Mouse (Mus musculus) limb, embryonic 11.5 days (tissue): Measurements from ENCODE around the gene Tnfaip1. TPM values are rescaled to one million over a fixed set of nuclear protein-coding genes. Genes with fewer than 3 reads are reported as not detected.

ENCODE experiments used
- ATAC-seq: fragments of 200-750 bp; cut with Nextera tagmentation; 2 replicates; pipeline ENCODE4 v1.8.0; 2017; ENCODE audit warnings: low read depth; ENCODE audit not compliant: insufficient number of reproducible peaks, low FRiP score, low TSS enrichment
- DNase-seq: peaks from one replicate; pipeline ENCODE4 v3.0.0-alpha.2; 2015; ENCODE audit warnings: low spot score
- H3K27ac ChIP-seq: fragments of 300-500 bp; sonication (generic); replicated peaks from 2 replicates; pipeline ENCODE4 v1.5.1; 2014; ENCODE audit warnings: low read depth, mild to moderate bottlenecking, low read length
- H3K27me3 ChIP-seq: fragments of 300-500 bp; sonication (generic); 2 replicates; pipeline ENCODE4 v1.6.1; 2014; ENCODE audit warnings: mild to moderate bottlenecking, low read length, mixed read lengths; ENCODE audit not compliant: control insufficient read depth, insufficient read depth
- H3K36me3 ChIP-seq: fragments of 300-500 bp; sonication (generic); 2 replicates; pipeline ENCODE4 v1.6.1; 2014; ENCODE audit warnings: mild to moderate bottlenecking, low read length, moderate library complexity, mixed read lengths; ENCODE audit not compliant: control insufficient read depth, insufficient read depth
- H3K4me1 ChIP-seq: fragments of 300-500 bp; sonication (generic); 2 replicates; pipeline ENCODE4 v1.6.1; 2014; ENCODE audit warnings: low read length, mixed read lengths; ENCODE audit not compliant: control insufficient read depth, insufficient read depth
- H3K4me2 ChIP-seq: fragments of 300-500 bp; sonication (generic); 2 replicates; pipeline ENCODE4 v1.6.1; 2014; ENCODE audit warnings: low read depth, mild to moderate bottlenecking, moderate library complexity; ENCODE audit not compliant: severe bottlenecking
- H3K4me3 ChIP-seq: fragments of 300-500 bp; sonication (generic); 2 replicates; pipeline ENCODE4 v1.5.1; 2014; ENCODE audit warnings: low read depth, low read length
- H3K9ac ChIP-seq: fragments of 300-500 bp; sonication (generic); 2 replicates; pipeline ENCODE4 v1.6.1; 2014; ENCODE audit warnings: mild to moderate bottlenecking, low read length
- H3K9me3 ChIP-seq: fragments of 300-500 bp; sonication (generic); 2 replicates; pipeline ENCODE4 v1.6.1; 2016; ENCODE audit warnings: low read length; ENCODE audit not compliant: control insufficient read depth
- WGBS: fragments of 180-500 bp; shearing (Covaris S2); extraction: QIAGEN DNeasy Blood & Tissue Kit; methylation state at CpG from one replicate; pipeline ENCODE4 v1.1.7; 2014; 5-methylcytosine and 5-hydroxymethylcytosine counted together
- polyA plus RNA-seq: library from polyadenylated mRNA; unstranded; fragments of >200 nt; fragmentation: Nextera tagmentation; extraction: Ambion mirVana; gene quantifications from 2 replicates; pipeline ENCODE4 v1.2.1, GENCODE M21; 2014

Gene Tnfaip1
- polyA plus RNA-seq, 1 experiment from 2014 or later: 85.1 TPM

- ATAC-seq: no peak
- 89% methylated on average over 1 of the region's 1 CpGs for WGBS
- DNase-seq: no peak
These were observed 13.6 kb downstream of the Tnfaip1 start for GRCm38 (mm10) chr11:78522481-78522997.

DNA sequence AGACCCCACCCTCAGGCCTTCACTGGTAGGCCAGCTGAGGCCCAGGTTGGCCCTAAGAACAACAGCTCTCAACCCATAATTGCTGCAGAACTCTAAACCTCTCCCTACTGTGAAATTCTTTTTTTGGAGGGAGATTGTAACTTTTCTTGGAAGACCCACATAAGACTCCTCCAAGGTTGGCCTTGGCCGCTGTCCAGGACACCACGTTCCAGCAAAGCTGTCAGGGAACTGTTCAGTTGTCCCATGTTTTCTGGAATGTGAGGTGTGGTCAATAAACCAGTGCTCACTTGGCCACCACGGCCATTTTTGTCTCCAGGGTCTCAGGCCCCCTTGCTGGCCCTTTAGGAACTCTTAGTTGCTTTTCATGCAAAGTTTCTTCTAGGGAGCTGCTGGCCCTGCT is 14.3 kb downstream of the Tnfaip1 start:
- no peaks in the 10 kb centered on the region for H3K4me1 ChIP-seq
- no peak overlapping the region for H3K9ac ChIP-seq
- DNase-seq: no peak
- H3K27me3 ChIP-seq: no peaks in the 10 kb centered on the region
- H3K27ac ChIP-seq: no peak overlapping the region
- ATAC-seq: no peak
- WGBS: 92% methylated on average over 3 of the region's 3 CpGs
- no peak overlapping the region for H3K4me2 ChIP-seq
- H3K36me3 ChIP-seq: peaks cover 42% of the 10 kb centered on the region
- no peaks in the 10 kb centered on the region for H3K9me3 ChIP-seq
- H3K4me3 ChIP-seq: no peak overlapping the region

More at GRCm38 (mm10) chr11:78522481-78522997, 13.6 kb downstream of the Tnfaip1 start:
- peaks cover 44% of the 10 kb centered on the region for H3K36me3 ChIP-seq
- no peak overlapping the region for H3K27ac ChIP-seq
- no peak overlapping the region for H3K9ac ChIP-seq
- no peaks in the 10 kb centered on the region for H3K9me3 ChIP-seq
- no peak overlapping the region for H3K4me2 ChIP-seq
- no peaks in the 10 kb centered on the region for H3K27me3 ChIP-seq
- no peak overlapping the region for H3K4me3 ChIP-seq
- H3K4me1 ChIP-seq: no peaks in the 10 kb centered on the region

DNA sequence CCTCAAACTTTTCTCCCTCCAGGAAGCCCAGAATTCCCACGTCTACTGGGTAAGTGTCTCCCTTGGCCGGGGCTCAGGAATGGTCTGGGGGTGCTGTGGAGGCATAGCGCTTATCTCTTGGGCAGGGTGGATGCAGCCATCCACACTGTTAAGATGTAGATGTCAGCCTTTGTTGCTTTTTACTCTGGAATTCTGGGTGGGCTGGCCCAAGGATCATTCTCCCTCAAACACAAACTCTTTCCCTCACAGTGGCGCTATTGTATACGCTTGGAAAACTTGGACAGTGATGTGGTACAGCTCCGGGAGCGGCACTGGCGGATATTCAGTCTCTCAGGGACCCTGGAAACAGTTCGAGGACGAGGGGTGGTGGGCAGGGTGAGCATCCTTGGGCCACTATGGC is 17.2 kb downstream of the Tnfaip1 start:
- peaks cover 46% of the 10 kb centered on the region for H3K36me3 ChIP-seq
- no peaks in the 10 kb centered on the region for H3K4me1 ChIP-seq

GRCm38 (mm10) chr11:78515549-78516325 is 20.4 kb downstream of the Tnfaip1 start:
- peaks cover 7% of the 10 kb centered on the region for H3K4me1 ChIP-seq

More for the DNA sequence above, 17.2 kb downstream of the Tnfaip1 start:
- Histone ChIP-seq H3K9ac (no peak overlapping the region), H3K27me3 (no peaks in the 10 kb centered on the region), H3K4me2 (no peak overlapping the region), H3K27ac (no peak overlapping the region), H3K4me3 (no peak overlapping the region), H3K9me3 (no peaks in the 10 kb centered on the region)
- WGBS: 95% methylated on average over 10 of the region's 10 CpGs
- no peak for DNase-seq
- no peak for ATAC-seq

GRCm38 (mm10) chr11:78513106-78513790 is 22.9 kb downstream of the Tnfaip1 start:
- ATAC-seq (no peak), DNase-seq (no peak)
- no peaks in the 10 kb centered on the region for H3K9me3 ChIP-seq
- peak overlapping the region; percentile 94; the same call in 1 of the 2 replicates for H3K4me3 ChIP-seq
- H3K27me3 ChIP-seq: no peaks in the 10 kb centered on the region
- peaks cover 7% of the 10 kb centered on the region for H3K4me1 ChIP-seq
- peak overlapping the region; percentile 88 for H3K4me2 ChIP-seq
- no peak overlapping the region for H3K27ac ChIP-seq
- H3K9ac ChIP-seq: no peak overlapping the region
- WGBS: 78% methylated on average over 3 of the region's 3 CpGs
- H3K36me3 ChIP-seq: peaks cover 29% of the 10 kb centered on the region

More at GRCm38 (mm10) chr11:78515549-78516325, 20.4 kb downstream of the Tnfaip1 start:
- Histone ChIP-seq H3K27ac (no peak overlapping the region), H3K4me3 (no peak overlapping the region), H3K4me2 (no peak overlapping the region), H3K36me3 (peaks cover 34% of the 10 kb centered on the region), H3K9me3 (no peaks in the 10 kb centered on the region), H3K27me3 (no peaks in the 10 kb centered on the region), H3K9ac (no peak overlapping the region)
- DNase-seq: peak; percentile 40
- WGBS: 61% methylated on average over 2 of the region's 2 CpGs
- ATAC-seq: no peak

DNA sequence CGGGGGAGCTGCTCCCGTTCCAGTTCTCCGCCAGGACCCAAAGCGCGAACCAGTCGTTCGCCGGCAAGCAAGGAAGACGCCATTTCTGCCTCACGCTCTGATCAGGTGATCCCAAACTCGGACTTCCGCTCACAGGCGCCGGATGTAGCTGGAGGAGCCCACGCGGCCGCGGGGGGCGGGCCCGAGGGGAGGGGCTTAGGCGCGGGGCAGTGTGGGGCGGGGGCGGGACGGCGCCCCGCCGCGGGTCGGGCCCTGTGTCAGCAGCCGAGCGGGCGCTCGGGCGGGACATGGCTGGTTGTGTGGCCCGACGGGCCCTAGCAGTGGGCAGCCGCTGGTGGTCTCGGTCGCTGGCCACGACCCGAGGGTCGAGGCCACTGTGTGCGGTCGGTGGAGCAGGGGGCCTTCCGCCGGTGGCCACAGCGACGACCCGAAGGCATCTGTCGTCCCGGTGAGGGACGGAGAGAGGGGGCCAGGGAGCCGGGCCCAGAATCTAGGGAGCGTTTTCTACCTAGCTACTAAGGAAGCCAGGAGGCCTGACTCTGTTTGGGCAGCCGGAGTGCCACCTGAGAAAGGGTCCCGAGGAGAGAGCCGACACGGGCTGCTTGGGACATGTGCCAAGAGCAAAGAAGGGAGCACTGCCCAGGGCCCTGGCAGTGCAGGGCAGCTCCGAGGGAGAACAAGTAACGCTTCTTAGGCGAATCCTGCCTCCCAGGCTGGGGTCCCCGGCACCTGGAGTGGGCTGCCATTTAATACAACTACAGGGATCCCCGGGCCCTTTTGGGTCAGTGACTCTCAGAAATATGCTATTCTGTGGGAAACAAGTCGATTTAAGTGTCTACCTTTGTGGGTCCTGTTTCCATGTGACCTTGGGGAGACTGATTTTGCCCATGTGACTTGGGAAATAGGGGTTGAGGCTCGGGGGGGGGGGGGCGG is 23.8 kb downstream of the Tnfaip1 start, which contains the start of the genes Tmem199 and Poldip2:
Gene Tmem199 (minus strand): TSS at position 148 of the 933 bp plus-strand sequence.
Gene Poldip2 (plus strand): TSS at position 169 of the 933 bp plus-strand sequence.
- no peaks in the 10 kb centered on the region for H3K9me3 ChIP-seq
- under 1% methylated on average over 67 of the region's 67 CpGs for WGBS
- DNase-seq (peak; percentile 93), ATAC-seq (peak; percentile 94)
- H3K4me2 ChIP-seq: peak within 1 kb of the TSS; percentile 88
- H3K27ac ChIP-seq: peak within 1 kb of the TSS; percentile 56
- peaks cover 7% of the 10 kb centered on the region for H3K4me1 ChIP-seq
- peak within 1 kb of the TSS; percentile 98 for H3K9ac ChIP-seq
- H3K36me3 ChIP-seq: peaks cover 30% of the 10 kb centered on the region
- H3K4me3 ChIP-seq: peak within 1 kb of the TSS; percentile 94
- H3K27me3 ChIP-seq: no peaks in the 10 kb centered on the region

DNA sequence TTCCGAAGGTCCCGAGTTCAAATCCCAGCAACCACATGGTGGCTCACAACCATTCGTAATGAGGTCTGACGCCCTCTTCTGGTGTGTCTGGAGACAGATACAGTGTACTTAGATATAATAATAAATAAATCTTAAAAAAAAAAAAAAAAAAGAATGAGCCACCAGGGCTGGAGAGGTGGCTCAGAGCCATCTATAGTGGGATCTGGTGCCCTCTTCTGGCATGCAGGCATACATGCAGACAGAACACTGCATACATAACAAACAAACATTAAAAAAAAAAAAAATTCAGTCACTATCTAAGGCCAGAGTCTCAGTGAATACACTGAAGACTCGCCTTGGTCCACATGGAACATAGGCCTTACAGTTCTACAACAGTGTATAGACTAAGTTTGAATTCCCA is 27.0 kb downstream of the Tnfaip1 start:
- no peak overlapping the region for H3K4me3 ChIP-seq
- peaks cover 7% of the 10 kb centered on the region for H3K4me1 ChIP-seq
- no peak overlapping the region for H3K9ac ChIP-seq
- H3K9me3 ChIP-seq: no peaks in the 10 kb centered on the region
- ATAC-seq (no peak), DNase-seq (no peak)
- no peak overlapping the region for H3K27ac ChIP-seq
- no peak overlapping the region for H3K4me2 ChIP-seq
- WGBS: 84% methylated on average over 5 of the region's 5 CpGs
- H3K27me3 ChIP-seq: no peaks in the 10 kb centered on the region
- peaks cover 13% of the 10 kb centered on the region for H3K36me3 ChIP-seq
